In genomic region chr6:85333732-85334131, GRCm38 (mm10) we compare ENCODE assay signal across 8 mouse cellular contexts. TPM values are rescaled to one million over a fixed set of nuclear protein-coding genes. Genes with fewer than 3 reads are reported as not detected.
DNase-seq lines count a peak whose midpoint lies in the region; ATAC-seq and TF ChIP-seq lines count a peak whose summit lies in the region.

No protein-coding gene starts in this region.

- no peaks in the 10 kb centered on the region for H3K9me3 ChIP-seq in hindbrain, embryonic 14.5 days (ENCODE audit: control insufficient read depth, low read length)

- no peaks in the 10 kb centered on the region for H3K36me3 ChIP-seq in spleen, adult 2 months (ENCODE audit: control insufficient read depth, insufficient read depth, low read length)
- H3K36me3 ChIP-seq in hindbrain, embryonic 14.5 days (replicated peaks; ENCODE audit: control insufficient read depth, insufficient read depth) = 0 out of 2 replicates have a peak, but pooled peaks cover 9% of the 10 kb centered on the region

- no peak for TF ChIP-seq POLR2A in cerebellum, adult 2 months (IDR thresholded peaks at IDR 0.05; ENCODE audit: borderline replicate concordance, insufficient read depth, low read length)
- no peak for TF ChIP-seq POLR2A in spleen, adult 2 months (IDR thresholded peaks at IDR 0.05; ENCODE audit: low read depth, low read length)

- peak; percentile 0; the same call in 1 of the 2 replicates for ATAC-seq in hindbrain, embryonic 14.5 days (ENCODE audit: low FRiP score)

- DNase-seq in cerebellum, adult 2 months = no peak
- no peak for DNase-seq in cerebellum, adult 9-10 months
- DNase-seq in spleen, adult 2 months (ENCODE audit: low read depth in 1 of 2, low spot score in 2 of 2) = peak in 1 of 2 experiments; percentile 16
- no peak for DNase-seq in spleen, postnatal 10 days (ENCODE audit: low spot score in 2 of 2)
- DNase-seq in hindbrain, embryonic 14.5 days (ENCODE audit: low spot score) = peak; percentile 56
- peak; percentile 14 for DNase-seq in lung, postnatal 25 days (ENCODE audit: low spot score)
- DNase-seq in adipocyte (ENCODE audit: low spot score) = no peak
- DNase-seq in adrenal gland, postnatal 4 days (ENCODE audit: low spot score in 2 of 2) = no peak

- WGBS in cerebellum, adult 2 months = under 1% methylated on average over 13 of the region's 13 CpGs
- WGBS in spleen, adult 2 months = 2% methylated on average over 13 of the region's 13 CpGs
- 4% methylated on average over 13 of the region's 13 CpGs for WGBS in hindbrain, embryonic 14.5 days

- peak overlapping the region; percentile 79 for H3K9ac ChIP-seq in hindbrain, embryonic 14.5 days

- H3K27me3 ChIP-seq in cerebellum, adult 2 months (ENCODE audit: control insufficient read depth, insufficient read depth, low read length) = no peaks in the 10 kb centered on the region
- H3K27me3 ChIP-seq in spleen, adult 2 months (ENCODE audit: control insufficient read depth, insufficient read depth, low read length) = peaks cover 2% of the 10 kb centered on the region; the same call in 1 of the 2 replicates
- H3K27me3 ChIP-seq in hindbrain, embryonic 14.5 days (ENCODE audit: control insufficient read depth, insufficient read depth, low read length) = no peaks in the 10 kb centered on the region

- peak overlapping the region; percentile 85 for H3K4me3 ChIP-seq in cerebellum, adult 2 months (replicated peaks; ENCODE audit: insufficient read depth, low read depth, low read length)
- peak overlapping the region; percentile 46 for H3K4me3 ChIP-seq in spleen, adult 2 months (ENCODE audit: extremely low read depth, insufficient read depth, insufficient read length)
- peak overlapping the region; percentile 72 for H3K4me3 ChIP-seq in hindbrain, embryonic 14.5 days (replicated peaks; ENCODE audit: low read length)

- H3K4me1 ChIP-seq in cerebellum, adult 2 months (ENCODE audit: control insufficient read depth, insufficient read depth, low read length) = peaks cover 10% of the 10 kb centered on the region
- no peaks in the 10 kb centered on the region; the same call in 1 of the 2 replicates for H3K4me1 ChIP-seq in spleen, adult 2 months (ENCODE audit: control insufficient read depth, insufficient read depth, insufficient read length)
- H3K4me1 ChIP-seq in hindbrain, embryonic 14.5 days (replicated peaks; ENCODE audit: control insufficient read depth, insufficient read depth, low read length) = peaks cover 8% of the 10 kb centered on the region; the same call in 1 of the 2 replicates

- TF ChIP-seq CTCF in cerebellum, adult 2 months (IDR thresholded peaks at IDR 0.05; ENCODE audit: borderline replicate concordance, insufficient read depth, low read depth, low read length) = no peak
- TF ChIP-seq CTCF in spleen, adult 2 months (IDR thresholded peaks at IDR 0.05; ENCODE audit: extremely low read depth, insufficient read depth, insufficient read length, insufficient replicate concordance) = no peak

- peak overlapping the region; percentile 94 for H3K4me2 ChIP-seq in hindbrain, embryonic 14.5 days (replicated peaks)

- peak overlapping the region; percentile 96 for H3K27ac ChIP-seq in cerebellum, adult 2 months (ENCODE audit: insufficient read depth, low read length)
- H3K27ac ChIP-seq in spleen, adult 2 months (ENCODE audit: insufficient read depth, low read length) = peak overlapping the region; percentile 61
- peak overlapping the region; percentile 91 for H3K27ac ChIP-seq in hindbrain, embryonic 14.5 days

RNA-seq across cellular contexts. Expression of gene Sfxn5, which starts 0.5 kb away (rescaled TPM):
- 169 and 172 TPM in 2 replicates for polyA plus RNA-seq in cerebellum, adult 2 months (2012; rRNA removed)
- polyA plus RNA-seq in spleen, adult 2 months (2012; rRNA removed) = 3.5 and 6.2 TPM in 2 replicates
- polyA plus RNA-seq in hindbrain, embryonic 14.5 days (2014; fragmentation: Nextera tagmentation; extraction: Ambion mirVana) = 27.8 and 30.4 TPM in 2 replicates
- total RNA-seq in adrenal gland, postnatal 4 days (2021) = 10 to 100 TPM; 11.8 to 12.7 TPM

RNA-seq across cellular contexts. Expression of gene Rab11fip5, which starts 40.7 kb away (rescaled TPM):
- 70.7 and 75.2 TPM in 2 replicates for polyA plus RNA-seq in cerebellum, adult 2 months (2012; rRNA removed)
- polyA plus RNA-seq in spleen, adult 2 months (2012; rRNA removed) = 8.0 and 10.1 TPM in 2 replicates
- 21.3 and 24.6 TPM in 2 replicates for polyA plus RNA-seq in hindbrain, embryonic 14.5 days (2014; fragmentation: Nextera tagmentation; extraction: Ambion mirVana)
- 10 to 100 TPM; 39.4 to 41.1 TPM for total RNA-seq in adrenal gland, postnatal 4 days (2021)

Comparison
In these comparisons a context has a peak if more than half of its experiments do, and no peak if none do; other contexts are left out.
1. DNase-seq: peak in hindbrain, embryonic 14.5 days (single experiment) and lung, postnatal 25 days (single experiment); none in cerebellum, adult 2 months (0 of 2), cerebellum, adult 9-10 months (single experiment), spleen, postnatal 10 days (0 of 2), adipocyte (single experiment) and adrenal gland, postnatal 4 days (0 of 2).
2. Peak in every context shown above with its lines, with median percentiles within 50 percentile points of each other: H3K27ac ChIP-seq and H3K4me3 ChIP-seq.